Mouse (Mus musculus) myocyte (in vitro differentiated cells): ENCODE results near the gene Ccdc9b. TPM values are rescaled to one million over a fixed set of nuclear protein-coding genes. Genes with fewer than 3 reads are reported as not detected.

Source experiments
- H3K27me3 ChIP-seq: one replicate; pipeline ENCODE4 v1.6.1; 2011; ENCODE audit not compliant: control insufficient read depth, insufficient read depth, insufficient read length
- H3K36me3 ChIP-seq: one replicate; pipeline ENCODE4 v1.6.1; 2011; ENCODE audit not compliant: control insufficient read depth, insufficient read depth
- H3K4me2 ChIP-seq: one replicate; pipeline ENCODE4 v1.6.1; 2011; ENCODE audit warnings: low read depth, control low read depth
- H3K4me3 ChIP-seq: one replicate; pipeline ENCODE4 v1.5.1; 2011; ENCODE audit warnings: mild to moderate bottlenecking, control low read depth, moderate library complexity
- H3K79me2 ChIP-seq: one replicate; pipeline ENCODE4 v1.6.1; 2011; ENCODE audit not compliant: control insufficient read depth, insufficient read depth
- H3ac ChIP-seq: one replicate; pipeline ENCODE4 v1.6.1; 2011; ENCODE audit not compliant: control insufficient read depth, insufficient read length
- CEBPB ChIP-seq: IDR thresholded peaks from 2 replicates; pipeline ENCODE4 v1.6.1; 2011; ENCODE audit warnings: mild to moderate bottlenecking, moderate library complexity; ENCODE audit not compliant: poor library complexity, insufficient read depth, severe bottlenecking
- E2F4 ChIP-seq: IDR thresholded peaks from one replicate; pipeline ENCODE4 v1.6.1; 2011; ENCODE audit warnings: mild to moderate bottlenecking, control low read depth, moderate library complexity; ENCODE audit not compliant: insufficient read depth
- MAX ChIP-seq: IDR thresholded peaks from one replicate; pipeline ENCODE4 v1.6.1; 2011; ENCODE audit warnings: low read depth, mild to moderate bottlenecking, control low read depth
- MYOD1 ChIP-seq, 3 experiments: IDR thresholded peaks; one replicate each; pipeline ENCODE4 v1.6.1; 2011; ENCODE audit warnings: control low read depth in 2 of 3, low read depth in 2 of 3, mild to moderate bottlenecking in 2 of 3, moderate library complexity in 1 of 3; ENCODE audit not compliant: insufficient read length in 2 of 3, control insufficient read depth in 1 of 3
- MYOG ChIP-seq, 3 experiments: IDR thresholded peaks; one replicate each; pipeline ENCODE4 v1.6.1; 2011; ENCODE audit warnings: control low read depth in 2 of 3, low read depth in 2 of 3, mild to moderate bottlenecking in 2 of 3; ENCODE audit not compliant: insufficient read length in 2 of 3, control insufficient read depth in 1 of 3, insufficient read depth in 1 of 3
- POLR2A ChIP-seq: IDR thresholded peaks from one replicate; pipeline ENCODE4 v1.6.1; 2011; ENCODE audit warnings: low read depth, mild to moderate bottlenecking, control low read depth, moderate library complexity; ENCODE audit not compliant: insufficient read length
- POLR2AphosphoS2 ChIP-seq: IDR thresholded peaks from one replicate; pipeline ENCODE4 v1.6.1; 2011; ENCODE audit warnings: low read depth, control low read depth; ENCODE audit not compliant: insufficient read length
- REST ChIP-seq: IDR thresholded peaks from one replicate; pipeline ENCODE4 v1.6.1; 2011; ENCODE audit warnings: mild to moderate bottlenecking, control low read depth, moderate library complexity; ENCODE audit not compliant: insufficient read depth, insufficient read length
- SRF ChIP-seq: IDR thresholded peaks from one replicate; pipeline ENCODE4 v1.6.1; 2011; ENCODE audit warnings: low read depth; ENCODE audit not compliant: control insufficient read depth, insufficient read length
- TCF12 ChIP-seq: IDR thresholded peaks from one replicate; pipeline ENCODE4 v1.6.1; 2011; ENCODE audit warnings: mild to moderate bottlenecking, control low read depth; ENCODE audit not compliant: poor library complexity, insufficient read depth, severe bottlenecking
- TCF3 ChIP-seq: IDR thresholded peaks from one replicate; pipeline ENCODE4 v1.6.1; 2011; ENCODE audit warnings: low read depth, control low read depth; ENCODE audit not compliant: insufficient read length
- USF1 ChIP-seq: IDR thresholded peaks from one replicate; pipeline ENCODE4 v1.6.1; 2011; ENCODE audit warnings: low read depth, mild to moderate bottlenecking, control low read depth, moderate library complexity
- polyA plus RNA-seq: library from polyadenylated mRNA; unstranded; fragments of >200 nt; fragmentation: generic; extraction: Trizol; gene quantifications from one replicate; pipeline ENCODE4 v1.2.1, GENCODE M21; 2012; ENCODE audit warnings: missing spikeins

Gene Ccdc9b
- polyA plus RNA-seq, 1 experiment: 9.0 TPM

DNA sequence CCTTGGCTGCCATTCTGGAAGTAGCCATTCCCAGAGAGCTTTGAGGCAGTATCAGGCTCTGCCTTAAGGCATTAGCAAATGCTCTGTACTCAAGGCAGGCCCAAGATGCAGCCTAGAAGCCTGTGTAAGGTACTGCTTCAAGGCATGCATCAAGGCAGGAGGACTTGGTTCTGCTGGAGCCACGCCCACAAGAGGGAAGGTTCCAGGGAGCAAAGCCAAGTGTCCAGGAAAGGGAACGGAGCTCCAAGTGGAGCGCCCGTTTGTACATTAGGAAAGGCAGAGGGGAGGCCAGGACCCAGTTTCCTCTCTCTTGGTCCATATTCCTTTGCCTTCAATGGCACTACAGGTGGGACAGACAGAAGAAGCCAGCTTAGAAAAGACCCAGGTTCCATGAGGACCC, 54.0 kb downstream of the Ccdc9b start:
- Histone ChIP-seq H3K27me3 (peaks cover 61% of the 10 kb centered on the region), H3K36me3 (no peaks in the 10 kb centered on the region), H3K4me2 (no peak overlapping the region), H3ac (no peak overlapping the region), H3K79me2 (no peaks in the 10 kb centered on the region), H3K4me3 (no peak overlapping the region)
- TF ChIP-seq E2F4 (no peak), POLR2AphosphoS2 (no peak), SRF (no peak), MYOG (IDR thresholded peaks at IDR 0.05; ENCODE audit: control insufficient read depth in 1 of 3, insufficient read depth in 1 of 3, insufficient read length in 2 of 3, low read depth in 2 of 3) (no peak), MAX (no peak), CEBPB (no peak)

DNA sequence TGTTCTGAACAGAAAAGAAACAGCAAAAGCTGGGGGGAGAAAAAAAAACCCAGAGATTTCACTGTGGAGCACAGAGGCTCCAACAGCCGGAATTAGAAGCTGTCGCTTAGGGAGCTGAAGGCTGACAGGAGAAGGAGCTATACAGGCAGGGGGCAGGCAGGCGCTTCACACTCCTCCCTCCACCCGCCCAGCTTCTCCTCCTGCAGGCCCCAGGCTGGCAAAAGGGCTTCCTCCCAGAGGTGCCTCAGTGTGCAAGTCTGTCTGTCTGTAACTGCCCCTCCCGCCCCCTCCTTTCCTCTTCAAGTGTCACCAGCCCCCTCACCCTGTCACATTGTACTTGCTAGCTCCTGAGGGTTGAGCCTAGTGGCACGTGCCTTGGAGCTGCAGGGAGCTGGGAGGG, 56.0 kb downstream of the Ccdc9b start:
- no peaks in the 10 kb centered on the region for H3K79me2 ChIP-seq
- no peaks in the 10 kb centered on the region for H3K36me3 ChIP-seq
- no peak overlapping the region for H3ac ChIP-seq
- peaks cover 63% of the 10 kb centered on the region for H3K27me3 ChIP-seq
- H3K4me3 ChIP-seq: no peak overlapping the region
- H3K4me2 ChIP-seq: no peak overlapping the region
- TF ChIP-seq POLR2A (no peak), MYOD1 (IDR thresholded peaks at IDR 0.05; ENCODE audit: control insufficient read depth in 1 of 3, insufficient read length in 2 of 3, low read depth in 2 of 3) (no peak), MAX (no peak), SRF (no peak), TCF3 (no peak), TCF12 (no peak), REST (no peak), MYOG (IDR thresholded peaks at IDR 0.05; ENCODE audit: control insufficient read depth in 1 of 3, insufficient read depth in 1 of 3, insufficient read length in 2 of 3, low read depth in 2 of 3) (no peak), USF1 (no peak), E2F4 (no peak), POLR2AphosphoS2 (no peak), CEBPB (no peak)

Other genes starting within 250 kb of the Ccdc9b start
- gene Bmf, start 213.0 kb downstream of the Ccdc9b start, polyA plus RNA-seq: 4.8 TPM
- 25.6 TPM for gene Bub1b, start 164.4 kb downstream of the Ccdc9b start, polyA plus RNA-seq
- 0.06 TPM for gene Pak6, start 99.4 kb downstream of the Ccdc9b start, polyA plus RNA-seq
- gene Ankrd63, start 58.7 kb downstream of the Ccdc9b start, polyA plus RNA-seq: 0.01 TPM
- gene Plcb2, start 34.2 kb downstream of the Ccdc9b start, polyA plus RNA-seq: not detected
- gene Inafm2, start 16.9 kb downstream of the Ccdc9b start, polyA plus RNA-seq: 10.5 TPM
- not detected for gene Phgr1, start 10.1 kb upstream of the Ccdc9b start, polyA plus RNA-seq
- 0.06 TPM for gene Disp2, start 17.1 kb upstream of the Ccdc9b start, polyA plus RNA-seq
- 42.2 TPM for gene Knstrn, start 51.3 kb upstream of the Ccdc9b start, polyA plus RNA-seq
- gene Ivd, start 99.3 kb upstream of the Ccdc9b start, polyA plus RNA-seq: 35.3 TPM
- gene Bahd1, start 137.7 kb upstream of the Ccdc9b start, polyA plus RNA-seq: 12.0 TPM
- gene Chst14, start 163.8 kb upstream of the Ccdc9b start, polyA plus RNA-seq: 25.4 TPM